Mouse (Mus musculus) layer of hippocampus, adult 18-20 months (tissue): Measurements from ENCODE around the gene Ccdc39. TPM values are rescaled to one million over a fixed set of nuclear protein-coding genes. Genes with fewer than 3 reads are reported as not detected.

ENCODE experiments used
- DNase-seq, 2 experiments: peaks; one replicate each; pipeline ENCODE4 v3.0.0; 2022; ENCODE audit warnings: low spot score in 2 of 2
- total RNA-seq, 2 experiments: library from RNA; stranded (reverse); gene quantifications; 2 replicates each; pipeline ENCODE4 v1.2.3; 2021

Gene Ccdc39
- total RNA-seq, 2 experiments from 2014 or later = 20.8 to 21.4 TPM

GRCm38 (mm10) chr3:33799617-33800512, 44.2 kb downstream of the Ccdc39 start, which contains the start of gene Ttc14:
Ttc14 (plus strand) TSS chr3:33799832.
- DNase-seq = peak; percentile 96 to 98

- DNase-seq = peak in 1 of 2 experiments; percentile 21
Measured at GRCm38 (mm10) chr3:33790975-33791374, 53.1 kb downstream of the Ccdc39 start.

Other genes with a start within 250 kb of the Ccdc39 start
- gene Ttc14, start 44.5 kb downstream of the Ccdc39 start, total RNA-seq = 10 to 100 TPM; 73.4 to 85.8 TPM
- gene Fxr1, start 175.6 kb upstream of the Ccdc39 start, total RNA-seq = 10 to 100 TPM; 88.1 to 93.1 TPM
- 10 to 100 TPM; 45.9 to 46.8 TPM for gene Dnajc19, start 237.0 kb upstream of the Ccdc39 start, total RNA-seq